Mouse (Mus musculus): Measurements from ENCODE around the gene Hspa1l.

GRCm38 (mm10) chr17:35027277-35028068 is 55.0 kb downstream of the Hspa1l start, which contains the start of gene Sapcd1:
- TF ChIP-seq CTCF (IDR thresholded peaks at IDR 0.05; ENCODE audit: low read depth) (no peak), EP300 (IDR thresholded peaks at IDR 0.05; ENCODE audit: low read depth) (no peak)

Measured in liver, postnatal 0 days (tissue).